Mouse (Mus musculus) cerebellum, adult 18-20 months (tissue): ENCODE results near the gene Sdhaf1.

Source experiments
- DNase-seq, 2 experiments: peaks; one replicate each; pipeline ENCODE4 v3.0.0; 2021

Gene Sdhaf1

GRCm38 (mm10) chr7:30291215-30292131 is 32.2 kb downstream of the Sdhaf1 start, which contains the start of gene Clip3:
TSS of gene Clip3 (plus strand) at chr7:30291728.
- DNase-seq = peak; percentile 94 to 95

- peak in 1 of 2 experiments; percentile 36 for DNase-seq
These were observed 33.8 kb downstream of the Sdhaf1 start for GRCm38 (mm10) chr7:30289714-30290399.

- DNase-seq = peak in 1 of 2 experiments; percentile 32
These were observed 34.5 kb downstream of the Sdhaf1 start for GRCm38 (mm10) chr7:30289071-30289713.

- peak; percentile 58 to 70 for DNase-seq
These were observed 35.6 kb downstream of the Sdhaf1 start for GRCm38 (mm10) chr7:30288046-30288445.

GRCm38 (mm10) chr7:30286701-30287410 is 36.8 kb downstream of the Sdhaf1 start:
- DNase-seq = peak; percentile 90 to 92

- DNase-seq = no peak
These were observed 41.0 kb downstream of the Sdhaf1 start for GRCm38 (mm10) chr7:30282740-30283139.

- DNase-seq = no peak
These were observed 42.2 kb downstream of the Sdhaf1 start for GRCm38 (mm10) chr7:30281522-30281921.

GRCm38 (mm10) chr7:30280670-30281138 is 43.0 kb downstream of the Sdhaf1 start:
- DNase-seq = peak; percentile 83 to 84

GRCm38 (mm10) chr7:30279951-30280669 is 43.6 kb downstream of the Sdhaf1 start, which contains the start of the genes Thap8 and Wdr62:
TSS of gene Thap8 (plus strand) at chr7:30280094.
TSS of gene Wdr62 (minus strand) at chr7:30280419.
- DNase-seq = peak; percentile 92 to 93

GRCm38 (mm10) chr7:30279536-30279935 is 44.2 kb downstream of the Sdhaf1 start:
- DNase-seq = no peak

GRCm38 (mm10) chr7:30278911-30279310 is 44.8 kb downstream of the Sdhaf1 start:
- no peak for DNase-seq

- no peak for DNase-seq
These were observed 49.3 kb downstream of the Sdhaf1 start for GRCm38 (mm10) chr7:30274383-30274782.
